13 mouse cellular contexts compared by ENCODE assay signal in genomic region chr13:109752236-109752863, GRCm38 (mm10).
A peak's percentile ranks its signal among the peaks of the same experiment; 100 is the strongest.
DNase-seq lines count a peak whose midpoint lies in the region; ATAC-seq lines count a peak whose summit lies in the region.
"Had no signal": no experiment of that assay in that cellular context is flagged by ENCODE, and none has a peak within 500 bp of the region (broad histone marks: within the 10 kb centered on the region; RNA-seq: fewer than 3 reads in every experiment).

No protein-coding gene starts in this region.

- peak; percentile 76 for ATAC-seq in forebrain, embryonic 16.5 days
- ATAC-seq: midbrain, embryonic 16.5 days had no signal

- intact Hi-C loops in left cerebral cortex, postnatal 10 days (cut with DNase I) = loop anchor here (10.0 kb wide), 2 partner anchors 198 to 408 kb away; no protein-coding TSS in a partner anchor

- 25% methylated on average over 8 of the region's 8 CpGs for WGBS in forebrain, embryonic 16.5 days

- no peaks in the 10 kb centered on the region for H3K4me1 ChIP-seq in forebrain, embryonic 16.5 days (replicated peaks; ENCODE audit: control insufficient read depth, insufficient read depth, low read length)
- H3K4me1 ChIP-seq: liver, embryonic 13.5 days had no signal

- H3K4me3 ChIP-seq in forebrain, embryonic 16.5 days (replicated peaks; ENCODE audit: low read length) = no peak overlapping the region
- H3K4me3 ChIP-seq: liver, embryonic 13.5 days had no signal

- no peak overlapping the region for H3K4me2 ChIP-seq in forebrain, embryonic 16.5 days (ENCODE audit: low read length)
- H3K4me2 ChIP-seq: liver, embryonic 13.5 days had no signal

- no peaks in the 10 kb centered on the region for H3K9me3 ChIP-seq in forebrain, embryonic 16.5 days (ENCODE audit: control insufficient read depth, low read length)
- H3K9me3 ChIP-seq: liver, embryonic 13.5 days had no signal

- H3K27me3 ChIP-seq in forebrain, embryonic 16.5 days (replicated peaks; ENCODE audit: control insufficient read depth, insufficient read depth, low read length) = no peaks in the 10 kb centered on the region
- H3K27me3 ChIP-seq: CH12.LX; liver, embryonic 13.5 days had no signal

- H3K36me3 ChIP-seq in forebrain, embryonic 16.5 days (ENCODE audit: control insufficient read depth, insufficient read depth) = no peaks in the 10 kb centered on the region

- no peak overlapping the region for H3K9ac ChIP-seq in forebrain, embryonic 16.5 days (replicated peaks; ENCODE audit: low read depth, low read length)
- H3K9ac ChIP-seq: liver, embryonic 13.5 days had no signal

- H3K27ac ChIP-seq in forebrain, embryonic 16.5 days (ENCODE audit: low read length) = no peak overlapping the region
- H3K27ac ChIP-seq: liver, embryonic 13.5 days had no signal

- peak; percentile 86 for DNase-seq in gastrocnemius, adult 18-20 months (ENCODE audit: low spot score)
- DNase-seq in gastrocnemius, postnatal 10 days = no peak
- DNase-seq in adipocyte (ENCODE audit: low spot score) = peak; percentile 28
- DNase-seq in kidney, postnatal 36 days = peak; percentile 44 to 73
- no peak for DNase-seq in left cerebral cortex, postnatal 10 days (ENCODE audit: extremely low spot score in 1 of 2, low spot score in 2 of 2)
- no peak for DNase-seq in cerebellum, adult 8-10 months
- no peak for DNase-seq in liver
- DNase-seq: cerebellum, postnatal 14 days; layer of hippocampus, adult 9-11 months; liver, embryonic 13.5 days had no signal

Comparison
In these comparisons a context has a peak if more than half of its experiments do, and no peak if none do; other contexts are left out.
1. DNase-seq: peak in gastrocnemius, adult 18-20 months (single experiment), adipocyte (single experiment) and kidney, postnatal 36 days (2 of 2); none in gastrocnemius, postnatal 10 days (single experiment), left cerebral cortex, postnatal 10 days (0 of 2), cerebellum, adult 8-10 months (single experiment) and liver (single experiment).